Mouse (Mus musculus): ENCODE results near the gene Bmpr1a. TPM values are rescaled to one million over a fixed set of nuclear protein-coding genes. Genes with fewer than 3 reads are reported as not detected.
A peak's percentile ranks its signal among the peaks of the same experiment; 100 is the strongest.

Gene Bmpr1a
- polyA plus RNA-seq, 1 experiment from 2014 or later, result 51.1 TPM

- ATAC-seq (ENCODE audit: insufficient read depth) (no peak), DNase-seq (no peak)
- Histone ChIP-seq H3K9me3 (ENCODE audit: low read depth, low read length) (no peaks in the 10 kb centered on the region), H3K4me3 (ENCODE audit: low read depth, low read length) (no peak overlapping the region), H3K36me3 (ENCODE audit: insufficient read depth) (peaks cover 38% of the 10 kb centered on the region), H3K4me2 (no peak overlapping the region), H3K27me3 (ENCODE audit: insufficient read depth, low read length) (no peaks in the 10 kb centered on the region), H3K4me1 (ENCODE audit: insufficient read depth) (no peaks in the 10 kb centered on the region), H3K27ac (ENCODE audit: low read depth) (no peak overlapping the region), H3K9ac (no peak overlapping the region)
- no peak for TF ChIP-seq CTCF (IDR thresholded peaks at IDR 0.05; ENCODE audit: low read depth)
- WGBS, result 73% methylated on average over 3 of the region's 3 CpGs
Measured at GRCm38 (mm10) chr14:34445348-34445747, 57.8 kb downstream of the Bmpr1a start.

- Histone ChIP-seq H3K4me3 (ENCODE audit: low read depth, low read length) (no peak overlapping the region), H3K4me1 (ENCODE audit: insufficient read depth) (no peaks in the 10 kb centered on the region), H3K4me2 (no peak overlapping the region), H3K9me3 (ENCODE audit: low read depth, low read length) (no peaks in the 10 kb centered on the region), H3K27ac (ENCODE audit: low read depth) (no peak overlapping the region), H3K36me3 (ENCODE audit: insufficient read depth) (peaks cover 41% of the 10 kb centered on the region), H3K27me3 (ENCODE audit: insufficient read depth, low read length) (no peaks in the 10 kb centered on the region), H3K9ac (no peak overlapping the region)
- TF ChIP-seq CTCF (IDR thresholded peaks at IDR 0.05; ENCODE audit: low read depth), result no peak
- no peak for DNase-seq
- no peak for ATAC-seq (ENCODE audit: insufficient read depth)
Measured at GRCm38 (mm10) chr14:34444924-34445323, 58.2 kb downstream of the Bmpr1a start.

GRCm38 (mm10) chr14:34444368-34444767, 58.8 kb downstream of the Bmpr1a start:
- no peaks in the 10 kb centered on the region for H3K27me3 ChIP-seq (ENCODE audit: insufficient read depth, low read length)
- 73% methylated on average over 5 of the region's 5 CpGs for WGBS
- no peak overlapping the region for H3K9ac ChIP-seq
- no peak for DNase-seq
- ATAC-seq (ENCODE audit: insufficient read depth), result no peak
- no peaks in the 10 kb centered on the region for H3K9me3 ChIP-seq (ENCODE audit: low read depth, low read length)
- no peaks in the 10 kb centered on the region for H3K4me1 ChIP-seq (ENCODE audit: insufficient read depth)
- H3K36me3 ChIP-seq (ENCODE audit: insufficient read depth), result peaks cover 45% of the 10 kb centered on the region
- H3K4me2 ChIP-seq, result no peak overlapping the region
- no peak for TF ChIP-seq CTCF (IDR thresholded peaks at IDR 0.05; ENCODE audit: low read depth)
- no peak overlapping the region for H3K27ac ChIP-seq (ENCODE audit: low read depth)
- no peak overlapping the region for H3K4me3 ChIP-seq (ENCODE audit: low read depth, low read length)

- H3K36me3 ChIP-seq (ENCODE audit: insufficient read depth), result peaks cover 54% of the 10 kb centered on the region
- H3K27me3 ChIP-seq (ENCODE audit: insufficient read depth, low read length), result no peaks in the 10 kb centered on the region
- no peak overlapping the region for H3K4me3 ChIP-seq (ENCODE audit: low read depth, low read length)
- no peak overlapping the region for H3K4me2 ChIP-seq
- H3K4me1 ChIP-seq (ENCODE audit: insufficient read depth), result no peaks in the 10 kb centered on the region
- no peak overlapping the region for H3K27ac ChIP-seq (ENCODE audit: low read depth)
- no peaks in the 10 kb centered on the region for H3K9me3 ChIP-seq (ENCODE audit: low read depth, low read length)
- DNase-seq, result no peak
- ATAC-seq (ENCODE audit: insufficient read depth), result no peak
- H3K9ac ChIP-seq, result no peak overlapping the region
- 80% methylated on average over 4 of the region's 4 CpGs for WGBS
- TF ChIP-seq CTCF (IDR thresholded peaks at IDR 0.05; ENCODE audit: low read depth), result no peak
Measured at GRCm38 (mm10) chr14:34442531-34442930, 60.6 kb downstream of the Bmpr1a start.

GRCm38 (mm10) chr14:34440526-34441066, 62.5 kb downstream of the Bmpr1a start:
- peaks cover 53% of the 10 kb centered on the region for H3K36me3 ChIP-seq (ENCODE audit: insufficient read depth)
- H3K9me3 ChIP-seq (ENCODE audit: low read depth, low read length), result no peaks in the 10 kb centered on the region
- H3K27ac ChIP-seq (ENCODE audit: low read depth), result no peak overlapping the region

GRCm38 (mm10) chr14:34429069-34429468, 74.1 kb downstream of the Bmpr1a start:
- no peak for ATAC-seq (ENCODE audit: insufficient read depth)
- Histone ChIP-seq H3K4me1 (ENCODE audit: insufficient read depth) (no peaks in the 10 kb centered on the region), H3K27me3 (ENCODE audit: insufficient read depth, low read length) (no peaks in the 10 kb centered on the region), H3K36me3 (ENCODE audit: insufficient read depth) (peaks cover 63% of the 10 kb centered on the region), H3K27ac (ENCODE audit: low read depth) (no peak overlapping the region), H3K9ac (no peak overlapping the region), H3K4me2 (no peak overlapping the region), H3K4me3 (ENCODE audit: low read depth, low read length) (no peak overlapping the region), H3K9me3 (ENCODE audit: low read depth, low read length) (no peaks in the 10 kb centered on the region)
- WGBS, result 80% methylated on average over 1 of the region's 1 CpGs
- no peak for TF ChIP-seq CTCF (IDR thresholded peaks at IDR 0.05; ENCODE audit: low read depth)
- no peak for DNase-seq

More at GRCm38 (mm10) chr14:34440526-34441066, 62.5 kb downstream of the Bmpr1a start:
- ATAC-seq (ENCODE audit: insufficient read depth) (no peak), DNase-seq (no peak)
- no peak overlapping the region for H3K9ac ChIP-seq
- no peak for TF ChIP-seq CTCF (IDR thresholded peaks at IDR 0.05; ENCODE audit: low read depth)
- H3K4me2 ChIP-seq, result no peak overlapping the region
- no peak overlapping the region for H3K4me3 ChIP-seq (ENCODE audit: low read depth, low read length)
- H3K4me1 ChIP-seq (ENCODE audit: insufficient read depth), result no peaks in the 10 kb centered on the region
- H3K27me3 ChIP-seq (ENCODE audit: insufficient read depth, low read length), result no peaks in the 10 kb centered on the region
- 87% methylated on average over 3 of the region's 3 CpGs for WGBS

GRCm38 (mm10) chr14:34428274-34428673, 74.9 kb downstream of the Bmpr1a start:
- no peak overlapping the region for H3K4me2 ChIP-seq
- no peak for ATAC-seq (ENCODE audit: insufficient read depth)
- H3K9me3 ChIP-seq (ENCODE audit: low read depth, low read length), result no peaks in the 10 kb centered on the region
- no peaks in the 10 kb centered on the region for H3K4me1 ChIP-seq (ENCODE audit: insufficient read depth)
- H3K9ac ChIP-seq, result no peak overlapping the region
- 93% methylated on average over 3 of the region's 3 CpGs for WGBS
- peak; percentile 31 for TF ChIP-seq CTCF (IDR thresholded peaks at IDR 0.05; ENCODE audit: low read depth)
- no peak overlapping the region for H3K27ac ChIP-seq (ENCODE audit: low read depth)
- H3K27me3 ChIP-seq (ENCODE audit: insufficient read depth, low read length), result no peaks in the 10 kb centered on the region
- peaks cover 69% of the 10 kb centered on the region for H3K36me3 ChIP-seq (ENCODE audit: insufficient read depth)
- H3K4me3 ChIP-seq (ENCODE audit: low read depth, low read length), result no peak overlapping the region
- DNase-seq, result peak; percentile 17

GRCm38 (mm10) chr14:34421078-34421477, 82.1 kb downstream of the Bmpr1a start:
- WGBS, result 87% methylated on average over 1 of the region's 1 CpGs
- Histone ChIP-seq H3K4me3 (ENCODE audit: low read depth, low read length) (no peak overlapping the region), H3K9ac (no peak overlapping the region), H3K27ac (ENCODE audit: low read depth) (no peak overlapping the region), H3K27me3 (ENCODE audit: insufficient read depth, low read length) (no peaks in the 10 kb centered on the region), H3K9me3 (ENCODE audit: low read depth, low read length) (no peaks in the 10 kb centered on the region), H3K4me1 (ENCODE audit: insufficient read depth) (no peaks in the 10 kb centered on the region), H3K36me3 (ENCODE audit: insufficient read depth) (peaks cover 71% of the 10 kb centered on the region), H3K4me2 (no peak overlapping the region)
- ATAC-seq (ENCODE audit: insufficient read depth) (no peak), DNase-seq (no peak)
- no peak for TF ChIP-seq CTCF (IDR thresholded peaks at IDR 0.05; ENCODE audit: low read depth)

All from lung, embryonic 14.5 days (tissue).